Mouse (Mus musculus) lung, postnatal 0 days (tissue): ENCODE measurements around the gene Htr3b.

ENCODE experiments used
- CTCF ChIP-seq: IDR thresholded peaks from 2 replicates; pipeline ENCODE4 v1.5.1; 2016; ENCODE audit warnings: antibody characterized with exemption, mild to moderate bottlenecking
- EP300 ChIP-seq: IDR thresholded peaks from 2 replicates; pipeline ENCODE4 v1.6.1; 2016; ENCODE audit warnings: antibody characterized with exemption, mild to moderate bottlenecking, control low read depth

DNA sequence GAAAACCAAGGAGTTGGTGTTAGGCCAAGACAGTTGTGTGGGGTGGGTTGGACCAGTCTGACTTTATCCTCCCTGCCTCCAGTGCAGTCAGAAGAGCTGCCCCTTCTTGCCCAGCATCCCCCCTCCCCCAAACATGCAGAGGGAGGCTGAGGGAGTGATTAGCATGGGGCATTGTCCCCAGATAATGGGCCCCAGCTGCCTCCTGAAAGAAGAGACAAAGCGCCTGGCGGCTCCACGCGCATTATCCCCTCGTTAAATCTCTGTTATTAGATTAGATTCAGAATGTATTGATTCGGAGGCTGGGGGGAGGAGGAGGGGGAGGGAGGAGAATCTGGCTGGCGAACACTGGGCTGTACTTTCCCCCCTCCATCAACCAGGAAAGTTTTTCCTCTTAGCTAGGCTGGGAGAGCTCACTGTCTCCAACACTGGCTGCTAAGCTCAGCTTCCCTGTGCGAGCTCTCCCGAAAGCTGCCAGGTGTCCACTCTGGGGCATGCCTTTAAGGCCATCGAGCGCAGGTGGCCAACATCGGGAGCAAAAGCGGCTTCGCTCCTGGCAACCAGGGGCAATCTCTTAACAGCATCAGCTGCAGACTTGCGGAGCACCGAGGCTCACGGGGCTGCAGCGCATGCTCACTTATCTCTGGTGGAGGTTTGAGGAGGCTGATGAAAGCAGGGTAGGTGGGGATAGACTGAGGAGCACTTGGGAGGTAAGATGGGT, 68.8 kb downstream of the Htr3b start:
- TF ChIP-seq CTCF (no peak), EP300 (no peak)
